Mouse (Mus musculus) embryonic fibroblast, embryonic 13.5 days (primary cell): ENCODE measurements around the gene Nrcam. TPM values are rescaled to one million over a fixed set of nuclear protein-coding genes. Genes with fewer than 3 reads are reported as not detected.

Experiments used
- H3K27ac ChIP-seq: 2 replicates; pipeline ENCODE4 v1.5.1; 2012; ENCODE audit warnings: low read length, control low read depth, inconsistent platforms; ENCODE audit not compliant: insufficient read depth
- H3K4me1 ChIP-seq: 2 replicates; pipeline ENCODE4 v1.6.1; 2011; ENCODE audit warnings: low read length; ENCODE audit not compliant: control insufficient read depth, insufficient read depth
- H3K4me3 ChIP-seq: 2 replicates; pipeline ENCODE4 v1.5.1; 2011; ENCODE audit warnings: mild to moderate bottlenecking, control low read depth, low read length; ENCODE audit not compliant: insufficient read depth
- CTCF ChIP-seq: IDR thresholded peaks from 2 replicates; pipeline ENCODE4 v1.5.1; 2011; ENCODE audit warnings: mild to moderate bottlenecking, control low read depth, low read length, moderate library complexity, borderline replicate concordance; ENCODE audit not compliant: insufficient read depth
- POLR2A ChIP-seq: IDR thresholded peaks from 2 replicates; pipeline ENCODE4 v1.6.1; 2011; ENCODE audit warnings: low read depth, mild to moderate bottlenecking, control low read depth, low read length, moderate library complexity
- polyA plus RNA-seq: library from polyadenylated mRNA; stranded (reverse); fragments of >200 nt; gene quantifications from 2 replicates; pipeline ENCODE4 v1.2.4, GENCODE M21; 2011; ENCODE audit warnings: low read depth; ENCODE audit not compliant: missing spikeins, insufficient read length

Gene Nrcam
- polyA plus RNA-seq, 1 experiment = 2.6 TPM

DNA sequence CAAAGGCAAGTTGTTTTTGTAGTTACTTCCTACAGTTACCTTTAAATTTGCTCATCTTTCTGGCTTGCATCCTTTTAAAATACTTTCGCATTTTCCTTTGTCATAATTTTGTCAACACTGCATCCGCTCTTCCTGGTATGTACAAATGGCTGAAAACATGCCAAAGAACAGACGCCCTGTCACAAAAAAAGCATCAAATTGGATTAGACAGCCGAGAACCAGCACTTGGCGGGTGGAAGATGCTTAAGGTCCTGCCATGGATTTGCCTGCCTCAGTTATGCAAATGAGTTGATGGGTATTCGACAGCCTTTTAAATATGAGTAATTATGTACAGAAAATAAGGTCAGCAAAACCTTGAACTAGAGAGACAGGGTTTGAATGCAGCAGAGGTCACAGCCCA lies 101.7 kb downstream of the Nrcam start:
- Histone ChIP-seq H3K4me1 (no peaks in the 10 kb centered on the region), H3K27ac (no peak overlapping the region), H3K4me3 (no peak overlapping the region)
- TF ChIP-seq POLR2A = no peak
- no peak for TF ChIP-seq CTCF

DNA sequence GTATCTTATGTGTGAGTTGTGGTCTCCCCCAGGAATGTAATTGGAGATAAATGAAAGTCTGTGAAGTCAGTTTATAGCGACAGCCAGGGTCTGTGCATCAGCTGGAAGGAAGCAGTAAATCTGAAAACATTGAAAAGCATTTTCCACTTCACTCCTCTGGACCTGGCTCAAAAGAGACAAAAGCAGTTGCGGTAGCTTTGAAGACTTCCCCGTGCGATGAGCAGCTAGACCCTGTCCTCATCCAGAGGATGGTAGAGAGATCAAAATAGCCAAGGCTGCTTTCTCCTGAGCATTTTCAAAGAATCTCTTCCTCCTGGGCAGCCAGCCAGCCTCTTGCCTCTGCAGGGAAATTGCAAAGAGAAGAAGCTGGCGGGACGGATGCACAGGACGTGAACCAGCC lies 102.3 kb downstream of the Nrcam start:
- no peaks in the 10 kb centered on the region for H3K4me1 ChIP-seq
- H3K27ac ChIP-seq = no peak overlapping the region
- TF ChIP-seq CTCF = no peak
- TF ChIP-seq POLR2A = no peak
- H3K4me3 ChIP-seq = no peak overlapping the region

GRCm38 (mm10) chr12:44432727-44433126 lies 104.0 kb downstream of the Nrcam start:
- H3K4me3 ChIP-seq = no peak overlapping the region
- no peak overlapping the region for H3K27ac ChIP-seq
- TF ChIP-seq POLR2A (no peak), CTCF (no peak)
- no peaks in the 10 kb centered on the region for H3K4me1 ChIP-seq

DNA sequence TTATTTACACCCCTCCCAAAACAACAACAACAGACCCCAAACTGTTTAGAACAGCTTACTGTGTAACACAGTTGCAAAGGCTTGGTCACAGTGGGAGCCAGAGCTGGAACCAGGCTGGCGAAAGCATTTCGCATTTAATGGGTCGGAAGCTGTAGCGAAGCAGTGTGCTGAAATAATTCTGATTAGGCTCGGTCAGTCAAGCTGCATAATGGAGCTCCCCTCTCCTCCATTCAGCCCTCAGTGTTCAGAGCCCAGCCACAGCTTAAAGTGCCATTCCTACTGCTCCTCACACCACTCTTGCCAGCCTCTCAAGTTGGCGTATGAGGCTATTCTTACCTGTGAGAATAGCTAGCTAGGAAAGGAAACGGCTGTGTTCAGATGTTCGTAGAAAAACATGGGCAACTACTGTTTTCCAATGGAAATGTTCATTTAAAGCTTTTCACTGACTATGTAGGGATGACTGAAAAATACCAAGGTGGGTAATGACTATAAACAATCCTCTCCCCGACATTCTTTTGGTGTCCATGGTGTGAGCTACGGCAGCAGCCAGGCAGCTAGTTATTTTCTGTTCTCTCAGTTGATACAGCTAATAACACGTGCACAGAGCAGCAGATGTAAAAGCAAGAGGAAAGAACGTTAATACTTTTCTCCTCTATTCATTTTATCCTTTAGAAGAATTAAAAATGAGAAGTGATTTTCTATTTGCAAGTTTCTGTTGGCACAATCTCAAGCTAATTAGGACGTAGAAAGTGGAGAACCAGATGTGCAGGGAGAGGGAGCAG lies 108.6 kb downstream of the Nrcam start:
- Histone ChIP-seq H3K4me3 (no peak overlapping the region), H3K4me1 (no peaks in the 10 kb centered on the region), H3K27ac (no peak overlapping the region)
- no peak for TF ChIP-seq CTCF
- TF ChIP-seq POLR2A = no peak

GRCm38 (mm10) chr12:44438884-44439283 lies 110.2 kb downstream of the Nrcam start:
- no peak for TF ChIP-seq POLR2A
- no peak for TF ChIP-seq CTCF
- no peak overlapping the region for H3K4me3 ChIP-seq
- no peaks in the 10 kb centered on the region for H3K4me1 ChIP-seq
- H3K27ac ChIP-seq = no peak overlapping the region

DNA sequence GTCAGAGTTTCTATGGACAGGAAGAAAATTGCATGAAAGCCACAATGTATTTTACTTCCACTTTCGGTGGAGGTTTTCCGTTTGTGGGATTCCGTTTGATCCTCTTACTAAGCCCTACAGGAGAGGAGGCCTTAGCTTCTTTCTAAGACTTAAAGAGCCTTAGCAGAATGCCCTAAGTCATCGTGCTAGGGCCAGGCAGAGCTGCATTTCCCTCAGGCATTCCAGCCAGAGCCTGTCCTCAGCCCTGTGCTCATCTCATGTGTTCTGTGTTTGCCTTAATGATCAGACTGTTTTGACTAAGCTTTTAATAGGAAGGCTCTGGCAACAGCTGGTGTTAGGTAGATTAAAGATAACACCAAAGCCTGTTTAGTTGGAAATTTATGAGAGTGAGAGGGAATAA lies 111.5 kb downstream of the Nrcam start:
- Histone ChIP-seq H3K4me1 (no peaks in the 10 kb centered on the region), H3K27ac (no peak overlapping the region), H3K4me3 (no peak overlapping the region)
- TF ChIP-seq POLR2A = no peak
- TF ChIP-seq CTCF = no peak

DNA sequence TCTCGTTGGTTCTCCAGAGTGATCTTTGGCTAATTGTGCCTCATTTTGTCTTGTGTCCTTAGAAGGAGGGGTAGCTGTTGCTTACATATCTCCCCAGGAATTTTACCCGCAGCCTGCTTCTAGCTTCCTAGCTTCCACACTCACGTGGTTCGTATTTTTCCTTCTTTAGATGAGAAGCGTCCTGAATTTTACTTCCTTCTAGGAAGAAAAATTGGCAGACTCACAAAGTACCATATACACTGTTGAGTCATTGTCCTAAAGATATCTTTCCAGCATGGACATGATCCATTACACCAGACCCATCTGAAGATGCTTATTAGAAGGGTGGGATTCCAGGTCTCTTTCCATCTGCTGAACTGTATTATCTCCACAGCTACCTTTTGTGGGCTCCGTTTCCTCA lies 122.2 kb downstream of the Nrcam start:
- TF ChIP-seq POLR2A (no peak), CTCF (no peak)
- Histone ChIP-seq H3K27ac (no peak overlapping the region), H3K4me3 (no peak overlapping the region), H3K4me1 (no peaks in the 10 kb centered on the region)

- Histone ChIP-seq H3K4me3 (no peak overlapping the region), H3K27ac (no peak overlapping the region)
- no peak for TF ChIP-seq CTCF
- TF ChIP-seq POLR2A = no peak
Measured at GRCm38 (mm10) chr12:44451742-44452141, 123.1 kb downstream of the Nrcam start.

DNA sequence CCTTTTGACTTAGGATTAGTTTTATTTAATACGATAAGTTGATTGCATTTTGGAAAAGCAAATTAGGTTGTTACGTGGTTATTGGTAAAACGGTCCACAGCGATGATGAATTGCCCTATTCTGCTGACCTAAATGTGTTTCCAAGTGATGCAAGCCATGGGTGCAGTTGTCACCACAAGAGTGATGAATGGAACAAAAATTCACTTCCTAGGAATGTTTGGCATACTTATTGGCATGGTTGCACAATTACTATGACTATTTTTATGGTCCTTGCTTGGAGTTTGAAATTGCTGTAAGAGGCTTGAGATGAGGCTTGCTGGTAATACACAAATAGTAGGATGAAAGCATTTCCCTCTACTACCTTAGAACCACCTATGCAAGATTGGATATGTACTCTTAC lies 125.1 kb downstream of the Nrcam start:
- no peak for TF ChIP-seq POLR2A
- TF ChIP-seq CTCF = no peak
- peaks cover 3% of the 10 kb centered on the region; the same call in 1 of the 2 replicates for H3K4me1 ChIP-seq
- H3K4me3 ChIP-seq = no peak overlapping the region
- no peak overlapping the region for H3K27ac ChIP-seq

More at GRCm38 (mm10) chr12:44451742-44452141, 123.1 kb downstream of the Nrcam start:
- H3K4me1 ChIP-seq = no peaks in the 10 kb centered on the region

DNA sequence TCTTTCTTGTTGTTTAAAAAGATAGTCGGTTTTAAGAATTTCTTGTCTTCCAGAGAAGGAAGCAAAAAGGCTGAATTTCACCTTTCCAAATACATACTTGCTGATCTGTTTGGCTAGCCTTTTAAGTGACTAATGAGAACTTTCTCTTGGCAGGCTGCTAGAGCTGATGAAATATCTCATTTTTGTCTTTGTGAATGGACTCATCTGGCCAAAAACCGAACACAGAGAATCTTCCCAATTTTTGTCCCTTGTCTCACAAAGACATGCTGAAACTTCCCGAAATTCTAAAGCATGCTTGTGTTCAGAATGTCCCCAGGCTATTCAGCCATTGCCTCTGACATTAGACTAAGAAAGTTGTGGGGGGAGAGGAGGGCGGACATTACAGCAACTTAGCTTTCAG lies 129.3 kb downstream of the Nrcam start:
- TF ChIP-seq POLR2A (no peak), CTCF (no peak)
- peak overlapping the region; percentile 11; the same call in 1 of the 2 replicates for H3K27ac ChIP-seq
- peaks cover 3% of the 10 kb centered on the region; the same call in 1 of the 2 replicates for H3K4me1 ChIP-seq
- no peak overlapping the region for H3K4me3 ChIP-seq
